Mouse (Mus musculus): ENCODE data around the gene Hoxc11.

Hoxc11 gene

DNA sequence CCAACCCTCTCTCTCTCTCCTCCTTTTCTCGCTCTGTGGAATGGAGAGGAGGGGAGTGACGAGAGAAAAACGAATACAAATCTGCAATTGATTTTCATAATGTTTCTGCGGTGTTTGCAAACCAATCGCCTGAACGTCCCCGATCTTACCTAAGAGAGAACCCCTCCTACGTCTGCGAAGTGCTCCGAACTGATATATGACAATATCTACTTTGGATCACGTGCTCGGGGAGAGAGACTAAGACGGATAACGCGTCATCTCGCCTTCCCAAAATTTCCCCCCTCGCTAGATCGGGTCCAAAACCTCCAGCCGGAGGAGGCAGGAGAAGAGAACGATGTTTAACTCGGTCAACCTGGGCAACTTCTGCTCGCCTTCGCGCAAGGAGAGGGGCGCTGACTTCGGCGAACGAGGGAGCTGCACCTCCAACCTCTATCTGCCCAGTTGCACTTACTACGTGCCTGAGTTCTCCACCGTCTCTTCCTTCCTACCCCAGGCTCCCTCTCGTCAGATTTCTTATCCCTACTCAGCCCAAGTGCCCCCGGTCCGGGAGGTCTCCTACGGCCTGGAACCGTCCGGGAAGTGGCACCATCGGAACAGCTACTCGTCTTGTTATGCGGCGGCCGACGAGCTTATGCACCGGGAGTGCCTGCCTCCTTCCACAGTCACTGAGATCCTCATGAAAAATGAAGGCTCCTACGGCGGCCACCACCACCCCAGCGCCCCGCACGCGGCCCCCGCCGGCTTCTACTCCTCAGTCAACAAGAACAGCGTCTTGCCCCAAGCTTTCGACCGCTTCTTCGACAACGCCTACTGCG lies at the start of gene Hoxc11:
Gene Hoxc11, plus strand, starts transcription at position 236 of the 815 bp plus-strand sequence.
- DNase-seq (ENCODE audit: low spot score in 2 of 2) = no peak

DNA sequence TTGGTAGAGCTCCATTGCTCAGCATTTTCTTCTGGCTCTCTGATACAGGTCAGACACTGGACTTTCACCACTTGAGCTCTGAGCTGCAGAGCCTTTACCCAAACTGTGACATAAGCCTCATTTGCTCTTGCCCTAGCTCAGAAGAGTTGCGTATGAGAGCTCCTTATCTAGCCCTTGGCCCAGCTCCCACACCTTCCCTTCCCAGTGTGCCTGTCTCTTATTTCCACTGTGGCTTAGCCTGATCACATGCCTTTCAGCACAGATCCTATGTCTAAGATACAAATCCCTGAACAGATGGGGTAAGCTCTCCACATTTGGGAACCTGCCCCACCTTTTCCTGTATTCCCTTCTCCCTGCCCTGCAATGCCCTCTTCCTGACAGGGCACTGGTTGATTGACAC lies 49.3 kb upstream of the Hoxc11 start:
- no peak for DNase-seq (ENCODE audit: low spot score in 2 of 2)

DNA sequence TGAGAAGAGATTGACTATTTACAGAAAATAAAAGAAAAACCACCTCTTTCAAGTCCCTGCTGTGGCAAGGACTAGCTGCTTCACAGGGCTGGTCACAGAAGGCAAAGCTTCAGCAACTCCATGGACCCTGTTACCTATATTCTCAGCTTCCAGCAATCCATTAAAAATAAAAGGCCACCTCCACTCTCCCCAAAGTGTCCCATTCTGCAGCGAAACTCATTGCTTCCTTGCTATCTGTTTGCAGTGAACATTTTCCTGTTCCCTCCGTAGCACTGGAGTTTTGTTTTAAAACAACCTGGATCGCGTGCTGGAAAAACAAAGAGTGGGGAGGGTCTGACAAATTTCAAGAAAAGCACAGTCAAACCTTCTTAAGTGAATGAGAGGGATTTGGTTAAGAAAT lies 44.7 kb upstream of the Hoxc11 start:
- no peak for DNase-seq (ENCODE audit: low spot score in 2 of 2)

DNA sequence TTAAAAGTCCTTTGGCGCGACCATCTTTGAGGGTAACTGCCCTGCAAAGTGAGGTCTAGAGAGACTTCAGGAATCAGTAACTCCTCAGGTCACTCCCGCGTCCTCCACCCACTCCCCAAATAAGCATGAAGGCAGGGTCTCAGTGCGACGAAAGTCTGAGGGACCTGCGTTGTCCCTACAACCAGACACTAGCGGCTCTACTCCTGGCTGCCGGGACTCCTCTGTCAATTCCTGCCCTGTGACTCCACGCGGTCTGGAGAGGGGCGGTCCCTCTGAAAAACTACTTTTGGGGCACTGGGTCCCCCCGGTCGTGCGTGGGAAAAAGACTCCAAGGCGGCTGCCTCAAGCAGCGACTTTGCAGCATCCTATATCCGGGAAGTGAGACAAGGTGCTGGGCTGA lies 44.2 kb upstream of the Hoxc11 start:
- DNase-seq (ENCODE audit: low spot score in 2 of 2) = no peak

DNA sequence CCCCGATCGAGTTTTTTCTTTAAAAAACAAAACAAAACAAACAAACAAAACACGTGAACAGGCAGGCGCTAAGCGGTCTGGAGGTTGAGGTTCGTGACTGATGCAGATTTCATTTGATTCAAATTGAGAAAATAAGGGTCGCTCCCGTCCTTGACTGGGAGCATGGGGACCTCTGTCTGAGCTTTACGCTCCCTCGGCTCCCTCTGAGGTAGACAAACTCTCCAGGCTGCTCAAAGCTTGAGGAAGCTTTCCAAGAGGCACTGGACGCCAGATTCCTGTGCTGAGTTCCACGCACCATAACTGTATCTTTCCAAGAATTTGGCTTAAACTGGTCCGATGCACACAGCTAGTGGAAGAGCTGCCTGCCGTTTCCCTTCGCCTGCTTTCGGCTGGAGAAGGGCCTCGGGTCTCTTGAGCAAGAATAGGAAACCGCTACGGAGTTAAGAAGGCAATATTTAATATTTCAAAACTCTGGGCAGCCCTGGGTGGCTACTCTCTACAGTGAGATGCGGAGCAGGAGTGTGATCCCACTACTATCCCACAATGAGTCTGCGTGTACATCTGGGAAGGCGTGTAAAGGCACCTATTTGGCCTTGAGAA lies 43.6 kb upstream of the Hoxc11 start:
- no peak for DNase-seq (ENCODE audit: low spot score in 2 of 2)

DNA sequence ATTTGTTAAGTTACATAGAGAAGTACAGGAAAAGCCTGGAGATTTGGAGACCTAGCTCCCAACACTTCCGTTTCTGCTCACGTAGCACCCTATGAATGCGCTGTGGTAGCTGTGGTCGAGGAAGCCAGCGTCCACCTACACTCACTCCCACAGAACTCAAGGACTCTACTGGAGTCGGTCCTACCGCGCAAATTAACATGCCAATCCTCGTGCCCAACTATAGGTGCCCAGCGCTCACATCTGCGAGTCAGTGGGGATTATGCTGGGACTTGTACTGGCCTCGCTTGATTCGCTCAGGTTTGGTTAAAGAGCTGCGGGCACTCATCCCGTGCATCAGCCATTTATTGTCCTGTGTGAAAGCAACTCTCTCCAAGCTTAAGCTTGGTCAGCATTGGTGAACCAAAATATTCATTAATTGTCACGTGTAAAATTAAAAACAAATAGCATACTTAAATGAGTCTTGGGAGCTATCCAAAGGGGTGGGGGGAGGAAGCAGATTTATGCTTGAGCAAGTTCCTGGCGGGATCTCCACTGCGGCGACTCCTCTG lies 41.1 kb upstream of the Hoxc11 start:
- no peak for DNase-seq (ENCODE audit: low spot score in 2 of 2)

DNA sequence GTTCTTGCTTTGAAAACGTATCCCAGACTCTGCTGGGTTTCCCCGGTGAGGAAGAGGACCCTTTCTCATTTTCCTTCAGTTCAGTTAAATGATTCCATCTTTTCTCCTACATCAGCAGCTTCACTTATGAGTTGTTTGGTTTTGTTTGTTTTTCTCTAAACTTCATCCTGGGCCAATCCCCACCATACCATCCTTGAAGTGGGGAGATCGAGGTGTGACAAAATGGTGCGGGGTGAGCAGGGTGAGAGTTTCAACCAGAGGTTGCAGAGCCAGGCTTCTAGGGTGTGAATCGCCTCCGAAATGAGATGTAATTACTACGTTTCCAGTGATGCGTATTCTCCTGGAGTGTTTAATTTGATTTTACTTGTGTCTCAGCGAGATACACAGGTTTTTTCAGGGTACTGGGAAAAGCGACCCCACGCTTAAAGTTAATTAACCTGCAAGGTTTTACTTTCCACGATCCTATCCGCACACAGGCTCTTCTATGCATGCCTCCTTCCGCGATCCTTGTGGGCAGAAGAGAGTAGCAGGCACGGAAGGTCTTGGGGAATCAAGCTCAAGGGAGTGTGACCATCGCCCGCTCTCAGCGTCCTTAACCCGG lies 36.2 kb upstream of the Hoxc11 start:
- no peak for DNase-seq (ENCODE audit: low spot score in 2 of 2)

DNA sequence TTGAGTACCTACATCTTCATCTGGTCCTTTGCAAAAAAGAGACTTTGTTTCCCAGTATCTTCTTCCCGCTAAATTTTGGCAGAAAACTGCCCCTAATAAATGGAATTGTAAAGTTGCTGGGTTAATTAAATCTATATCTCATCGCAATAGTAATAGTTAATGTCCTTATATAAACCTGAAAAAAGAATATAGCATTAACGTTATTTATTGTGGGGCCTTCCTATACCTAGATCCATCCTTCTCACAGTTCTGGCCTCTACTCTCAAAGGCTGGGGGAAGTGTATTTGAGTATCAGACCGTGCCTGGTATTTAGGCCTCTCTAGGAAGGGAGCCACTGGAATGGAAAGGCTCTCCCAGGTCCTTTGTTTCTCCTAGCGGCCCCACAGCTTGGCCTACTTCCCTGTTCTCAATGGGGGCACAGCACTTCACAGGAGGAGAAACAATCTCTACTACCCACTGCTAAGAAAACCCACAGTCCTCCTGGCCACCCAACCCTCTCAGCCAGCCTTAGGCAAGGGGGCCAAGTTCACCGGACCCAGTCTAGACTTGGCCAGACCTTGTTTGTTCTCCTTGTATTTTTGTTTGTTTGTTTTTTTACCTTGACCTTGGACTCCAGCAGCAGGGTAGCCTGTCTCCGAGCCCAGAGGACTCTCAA lies 35.5 kb upstream of the Hoxc11 start:
- DNase-seq (ENCODE audit: low spot score in 2 of 2) = no peak

DNA sequence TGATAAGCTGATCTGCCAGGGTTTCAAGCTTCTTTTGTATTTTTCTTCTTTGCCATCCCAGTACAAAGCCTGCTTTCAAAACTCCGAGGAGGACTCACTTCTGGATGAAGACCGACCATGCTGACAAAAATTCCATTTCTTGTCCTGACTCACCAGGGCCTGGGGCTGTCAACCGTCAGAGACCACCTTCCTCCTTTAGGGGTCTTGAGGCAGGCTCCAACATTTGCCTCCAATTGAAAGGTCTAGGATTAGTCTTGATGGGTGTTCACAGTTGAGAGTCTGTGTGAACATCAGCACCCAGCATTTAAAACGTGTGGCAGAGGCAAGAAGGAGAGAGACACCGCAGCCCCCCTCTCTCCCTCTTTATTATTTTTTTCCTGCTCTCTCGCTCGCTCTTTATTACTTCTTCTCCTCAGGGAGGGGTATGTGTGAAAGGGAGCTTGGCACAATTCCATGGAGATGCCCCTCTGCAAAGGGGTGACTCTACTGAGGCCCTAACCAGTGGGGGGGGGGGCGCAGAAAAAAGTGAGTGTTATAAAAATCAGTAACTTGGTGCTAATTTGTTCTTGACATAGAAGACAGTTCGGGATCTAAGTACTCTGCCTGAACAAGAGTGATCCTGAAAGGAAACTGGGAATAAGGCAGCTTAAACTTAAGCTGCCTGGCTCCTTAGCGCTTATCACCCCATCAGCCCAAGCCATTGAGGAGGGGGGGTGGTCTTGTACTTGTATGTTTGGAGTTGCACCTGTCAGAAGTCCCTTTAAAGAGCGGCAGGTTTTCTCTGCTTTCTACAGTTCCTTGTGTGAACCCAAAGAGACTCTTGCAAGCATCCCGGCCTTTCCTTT lies 34.7 kb upstream of the Hoxc11 start:
- no peak for DNase-seq (ENCODE audit: low spot score in 2 of 2)

DNA sequence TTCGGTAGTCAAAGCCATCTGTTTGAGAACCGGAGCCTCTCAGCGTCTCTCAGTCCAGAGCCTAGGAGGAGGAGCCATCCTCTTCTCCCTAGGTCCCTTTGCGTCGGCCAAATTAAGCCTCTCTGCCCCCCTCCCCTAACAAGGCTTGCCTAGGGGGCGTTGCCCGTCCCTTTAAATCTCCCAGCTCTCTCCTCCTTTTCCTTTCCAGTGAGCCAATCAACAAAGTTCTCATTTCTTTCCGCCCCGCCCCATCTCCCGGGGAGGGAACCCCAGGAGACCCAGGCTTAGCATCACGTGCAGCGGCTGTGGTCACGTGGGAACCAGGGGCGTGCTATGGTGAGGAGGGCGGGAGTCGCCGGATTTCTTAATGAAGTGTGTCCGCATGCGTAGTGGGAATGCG lies 33.6 kb upstream of the Hoxc11 start:
- no peak for DNase-seq (ENCODE audit: low spot score in 2 of 2)

DNA sequence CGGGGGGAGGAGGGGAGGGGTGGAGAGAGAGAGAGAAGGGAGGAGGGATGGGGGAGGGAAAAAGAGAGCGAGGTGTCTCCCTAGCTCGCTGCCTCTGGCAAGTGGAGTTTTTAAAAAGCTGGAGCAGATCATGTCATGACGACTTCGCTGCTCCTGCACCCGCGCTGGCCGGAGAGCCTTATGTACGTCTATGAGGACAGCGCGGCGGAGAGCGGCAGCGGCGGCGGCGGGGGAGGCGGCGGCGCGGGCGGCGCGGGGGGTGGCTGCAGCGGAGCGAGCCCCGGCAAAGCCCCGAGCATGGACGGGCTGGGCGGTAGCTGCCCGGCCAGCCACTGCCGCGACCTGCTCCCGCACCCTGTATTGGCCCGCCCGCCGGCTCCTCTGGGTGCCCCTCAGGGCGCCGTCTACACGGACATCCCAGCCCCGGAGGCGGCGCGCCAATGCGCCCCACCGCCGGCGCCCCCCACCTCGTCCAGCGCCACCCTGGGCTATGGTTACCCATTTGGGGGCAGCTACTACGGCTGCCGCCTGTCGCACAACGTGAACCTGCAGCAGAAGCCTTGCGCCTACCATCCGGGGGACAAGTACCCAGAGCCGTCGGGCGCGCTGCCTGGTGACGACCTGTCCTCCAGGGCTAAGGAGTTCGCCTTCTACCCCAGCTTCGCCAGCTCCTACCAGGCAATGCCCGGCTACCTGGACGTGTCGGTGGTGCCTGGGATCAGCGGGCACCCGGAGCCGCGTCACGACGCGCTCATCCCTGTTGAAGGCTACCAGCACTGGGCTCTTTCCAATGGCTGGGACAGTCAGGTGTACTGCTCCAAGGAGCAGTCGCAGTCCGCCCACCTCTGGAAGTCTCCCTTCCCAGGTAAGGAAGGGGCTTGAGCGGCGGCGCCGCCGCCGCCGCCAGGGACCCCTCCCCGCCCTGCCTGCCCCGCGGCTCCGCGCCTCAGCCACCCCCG lies 32.9 kb upstream of the Hoxc11 start, which contains the start of gene Hoxc13:
Gene Hoxc13, plus strand, starts transcription at position 51 of the 959 bp plus-strand sequence.
- no peak for DNase-seq (ENCODE audit: low spot score in 2 of 2)

DNA sequence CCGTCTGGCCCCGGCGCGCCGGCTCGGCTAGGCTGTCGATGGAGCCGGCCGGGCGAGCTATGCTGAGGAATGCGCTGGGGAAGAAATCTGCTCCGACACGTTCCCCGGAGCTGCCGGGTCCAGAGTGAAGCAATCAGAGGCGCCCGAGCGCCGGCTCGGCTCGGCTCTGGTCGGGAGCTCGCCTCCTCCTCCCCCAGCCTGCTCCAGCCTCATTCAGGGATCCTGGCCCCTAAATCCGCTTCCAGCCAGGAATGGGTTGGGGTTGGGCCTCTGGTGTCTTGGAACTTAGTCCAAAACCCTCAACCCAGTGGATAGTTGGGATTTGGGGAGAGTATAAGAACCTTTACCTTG lies 32.2 kb upstream of the Hoxc11 start:
- DNase-seq (ENCODE audit: low spot score in 2 of 2) = no peak

DNA sequence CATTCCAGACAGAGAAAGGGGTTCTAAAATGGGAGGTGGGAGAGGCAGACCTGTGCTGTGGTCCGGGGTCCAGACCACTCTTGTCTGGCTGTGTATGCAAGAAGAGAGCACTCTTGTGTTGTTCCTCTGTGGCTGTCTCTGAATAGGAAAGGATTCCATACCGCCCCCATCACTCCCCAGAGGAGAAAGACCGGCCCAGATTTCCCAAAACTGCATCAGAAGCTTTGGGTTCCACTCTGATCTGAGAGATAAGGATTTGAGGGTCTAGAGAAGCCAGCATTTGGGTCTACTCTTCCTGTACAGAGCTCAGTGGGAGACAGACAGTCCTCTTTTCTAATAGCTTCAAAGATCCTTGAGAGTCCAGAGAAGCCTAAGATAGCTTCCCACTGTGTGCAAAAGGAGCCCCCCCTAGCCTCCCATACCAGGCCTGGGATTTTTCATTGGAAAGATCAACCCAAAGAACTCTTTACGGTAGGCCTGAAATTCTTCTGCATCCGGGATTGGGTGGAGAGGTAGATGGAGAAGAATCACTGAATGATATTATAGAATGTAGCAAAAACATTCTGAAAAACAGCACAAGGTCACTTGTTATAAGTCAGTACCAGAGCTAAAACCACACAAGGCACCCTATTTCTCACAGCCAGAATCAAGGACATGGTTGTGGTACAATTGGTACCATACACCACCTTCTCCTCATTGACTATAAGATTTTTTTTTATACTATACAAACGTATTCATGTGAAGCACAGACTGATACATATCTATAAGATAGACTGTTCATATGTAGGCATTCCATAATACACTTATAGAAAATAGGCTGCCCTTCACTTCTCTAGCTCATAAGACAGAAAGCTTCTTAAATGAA lies 31.4 kb upstream of the Hoxc11 start:
- no peak for DNase-seq (ENCODE audit: low spot score in 2 of 2)

DNA sequence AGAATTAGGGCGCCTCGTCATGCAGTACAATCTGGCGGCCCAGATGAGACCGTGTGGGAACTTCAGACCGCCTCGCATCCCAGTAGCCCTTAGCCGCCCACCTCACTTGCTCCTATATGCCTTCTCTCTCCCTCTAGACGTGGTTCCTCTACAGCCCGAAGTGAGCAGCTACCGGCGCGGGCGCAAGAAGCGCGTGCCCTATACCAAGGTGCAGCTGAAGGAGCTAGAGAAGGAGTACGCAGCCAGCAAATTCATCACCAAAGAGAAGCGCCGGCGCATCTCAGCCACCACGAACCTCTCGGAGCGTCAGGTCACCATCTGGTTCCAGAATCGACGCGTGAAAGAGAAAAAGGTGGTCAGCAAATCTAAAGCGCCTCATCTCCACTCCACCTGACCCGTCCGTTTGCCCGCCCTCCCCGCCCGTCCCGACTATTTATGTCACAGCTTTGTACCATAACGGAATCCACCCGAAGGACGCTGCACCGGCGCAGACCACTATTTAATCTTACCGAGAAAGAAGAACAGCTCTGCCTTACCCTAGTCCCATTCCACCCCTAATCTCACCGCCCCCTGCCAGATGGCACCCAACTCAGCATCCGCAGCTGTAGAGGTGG lies 27.1 kb upstream of the Hoxc11 start:
- DNase-seq (ENCODE audit: low spot score in 2 of 2) = no peak

DNA sequence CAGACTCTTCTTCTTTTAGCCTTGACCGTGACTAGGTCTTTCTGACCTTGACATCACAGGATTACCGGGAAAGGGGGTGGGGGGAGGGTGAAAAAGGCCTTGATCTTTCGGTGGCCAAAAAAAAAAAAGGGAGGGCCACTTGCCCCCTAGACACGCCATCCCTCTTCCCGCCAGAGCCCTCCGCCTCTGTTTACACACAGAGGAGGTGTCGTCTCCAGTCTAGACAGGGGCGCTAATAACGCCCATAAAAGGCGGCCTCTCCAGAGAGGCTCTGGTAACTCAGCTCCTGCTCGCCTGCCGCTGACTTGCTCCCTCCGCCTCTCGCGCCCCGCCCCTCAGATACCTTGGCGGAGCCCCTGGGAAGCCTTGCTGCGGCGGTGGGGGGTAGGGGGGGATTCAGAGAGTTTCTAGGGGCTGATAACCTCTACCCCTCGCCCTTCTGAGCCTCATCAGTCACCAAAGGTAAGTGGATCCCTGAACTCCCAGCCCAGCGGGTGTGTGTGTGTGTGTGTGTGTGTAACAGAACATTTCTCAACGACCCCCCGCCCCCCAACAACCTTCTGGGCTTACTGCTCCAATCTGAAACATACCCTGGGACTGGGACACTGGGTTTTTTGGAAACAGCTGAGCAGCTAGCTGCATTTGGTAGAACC lies 22.4 kb upstream of the Hoxc11 start:
- no peak for DNase-seq (ENCODE audit: low spot score in 2 of 2)

DNA sequence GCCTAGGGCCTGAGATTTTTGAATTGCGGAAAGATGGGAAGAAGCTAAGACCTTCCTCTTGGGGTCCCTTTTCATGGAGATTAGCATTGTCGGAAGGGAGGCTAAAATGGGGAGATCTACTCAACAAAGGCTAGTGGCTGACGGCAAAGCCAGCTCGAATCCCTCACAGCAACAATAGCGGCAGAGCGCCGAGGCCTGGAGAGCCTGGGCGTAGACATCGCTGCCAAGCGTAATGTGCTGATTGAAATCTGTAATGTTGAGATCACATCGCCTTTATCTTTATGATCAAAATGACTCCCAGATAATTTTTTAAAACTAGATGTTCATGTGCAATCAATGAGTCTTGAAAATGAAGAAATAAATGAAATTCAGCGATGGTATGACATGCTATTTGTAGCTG lies 19.8 kb upstream of the Hoxc11 start:
- no peak for DNase-seq (ENCODE audit: low spot score in 2 of 2)

DNA sequence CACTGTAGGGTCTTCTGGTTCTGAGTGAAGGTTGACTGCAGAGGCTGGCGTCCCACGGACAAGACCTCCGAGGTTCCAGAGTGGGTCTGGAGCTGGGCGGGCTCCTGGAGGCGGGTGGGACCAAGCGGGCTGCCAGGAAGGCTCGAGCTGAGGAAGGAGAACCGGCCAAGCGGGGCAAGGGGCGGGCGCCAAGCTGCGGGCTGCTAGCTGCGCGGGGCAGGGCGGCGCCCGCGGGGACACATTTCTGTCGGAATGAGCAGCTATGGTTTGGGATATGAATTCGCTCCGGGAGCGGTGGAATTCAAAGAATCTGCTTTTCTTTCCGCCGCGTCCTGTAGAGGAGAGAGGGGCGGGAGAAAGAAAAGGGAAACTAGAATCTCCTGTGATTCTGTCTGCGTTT lies 19.3 kb upstream of the Hoxc11 start:
- no peak for DNase-seq (ENCODE audit: low spot score in 2 of 2)

DNA sequence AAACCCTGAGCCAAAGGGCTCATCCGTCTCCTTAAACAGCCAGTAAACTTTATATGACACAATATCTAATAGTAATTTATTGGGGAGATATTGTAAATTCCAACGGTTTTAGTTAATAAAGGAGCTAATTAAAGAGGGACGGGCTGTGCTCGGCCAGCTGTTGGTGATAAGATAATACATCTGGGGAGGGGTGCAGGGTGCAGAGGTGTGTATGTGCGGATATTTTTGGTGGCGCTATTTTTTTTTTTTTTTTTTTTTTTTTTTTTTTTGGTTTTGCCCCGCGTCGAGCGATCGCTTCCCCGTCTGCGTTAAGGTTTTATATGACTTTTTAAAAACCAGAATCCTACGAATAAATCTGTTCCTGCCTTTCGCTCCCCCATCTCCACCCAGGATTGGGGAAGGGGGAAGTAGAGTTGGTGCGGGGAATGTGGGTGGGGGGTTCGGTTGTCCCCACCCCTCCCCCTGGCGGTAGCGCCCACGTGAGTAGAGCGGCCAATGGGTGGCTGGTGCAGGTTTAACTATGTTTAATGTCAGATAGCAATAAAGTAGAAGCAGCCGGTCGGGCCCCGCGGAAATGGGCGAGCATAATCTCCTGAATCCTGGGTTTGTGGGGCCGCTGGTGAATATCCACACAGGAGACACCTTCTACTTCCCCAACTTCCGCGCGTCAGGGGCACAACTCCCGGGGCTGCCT lies 17.8 kb upstream of the Hoxc11 start, which contains the start of gene Hoxc12:
Gene Hoxc12, plus strand, starts transcription at position 479 of the 694 bp plus-strand sequence.
- DNase-seq (ENCODE audit: low spot score in 2 of 2) = no peak
